Mouse (Mus musculus): ENCODE data around the gene Ctcfl. TPM values are rescaled to one million over a fixed set of nuclear protein-coding genes. Genes with fewer than 3 reads are reported as not detected.
"Not testable (repeated sequence)": the region's sequence is repeated elsewhere in the genome, so short reads cannot be mapped to it uniquely, and the experiment has no call there.

The Ctcfl gene
- total RNA-seq, 4 experiments from 2014 or later = not detected

DNA sequence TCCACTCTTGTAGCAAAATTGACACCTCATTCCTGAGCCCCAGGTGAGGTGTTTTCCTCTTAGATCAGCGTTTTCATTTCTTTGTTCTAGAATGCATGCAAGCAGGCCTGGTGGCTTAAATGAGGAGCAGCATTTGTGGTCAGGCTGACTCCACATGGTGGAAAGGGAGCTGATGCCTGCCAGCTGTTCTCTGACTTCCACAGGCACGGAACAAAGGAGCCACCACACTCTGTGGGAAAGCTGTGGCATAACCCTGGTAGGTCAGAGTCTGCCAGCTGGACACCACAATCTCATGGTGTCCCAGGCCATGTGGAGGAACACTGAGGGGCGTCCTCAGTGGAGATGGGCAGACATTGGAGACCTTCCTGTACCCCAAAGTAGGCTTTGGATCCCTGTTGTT, 26.5 kb upstream of the Ctcfl start:
- no peak for DNase-seq (ENCODE audit: low spot score in 2 of 2)

DNA sequence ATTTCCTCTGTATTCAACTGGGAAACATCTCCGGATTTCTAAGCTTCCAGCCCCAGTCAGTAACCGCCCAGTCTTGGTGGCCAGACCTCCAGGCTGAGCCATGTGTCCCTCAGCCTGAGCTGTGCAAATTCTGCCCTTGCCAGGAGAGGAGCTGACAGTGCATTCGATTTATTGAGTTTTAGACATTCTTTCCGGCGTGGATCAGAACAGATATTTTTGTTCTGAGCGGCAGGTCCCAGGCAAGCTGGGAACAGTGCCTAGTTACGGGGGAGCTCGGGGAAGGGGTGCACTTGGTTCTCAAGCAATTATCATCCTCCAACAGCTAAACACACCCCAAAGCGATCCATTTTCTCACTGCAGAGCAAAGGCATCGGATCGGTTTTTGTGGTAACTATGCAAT, 24.3 kb upstream of the Ctcfl start:
- DNase-seq (ENCODE audit: low spot score in 2 of 2) = peak in 1 of 2 experiments; percentile 28

DNA sequence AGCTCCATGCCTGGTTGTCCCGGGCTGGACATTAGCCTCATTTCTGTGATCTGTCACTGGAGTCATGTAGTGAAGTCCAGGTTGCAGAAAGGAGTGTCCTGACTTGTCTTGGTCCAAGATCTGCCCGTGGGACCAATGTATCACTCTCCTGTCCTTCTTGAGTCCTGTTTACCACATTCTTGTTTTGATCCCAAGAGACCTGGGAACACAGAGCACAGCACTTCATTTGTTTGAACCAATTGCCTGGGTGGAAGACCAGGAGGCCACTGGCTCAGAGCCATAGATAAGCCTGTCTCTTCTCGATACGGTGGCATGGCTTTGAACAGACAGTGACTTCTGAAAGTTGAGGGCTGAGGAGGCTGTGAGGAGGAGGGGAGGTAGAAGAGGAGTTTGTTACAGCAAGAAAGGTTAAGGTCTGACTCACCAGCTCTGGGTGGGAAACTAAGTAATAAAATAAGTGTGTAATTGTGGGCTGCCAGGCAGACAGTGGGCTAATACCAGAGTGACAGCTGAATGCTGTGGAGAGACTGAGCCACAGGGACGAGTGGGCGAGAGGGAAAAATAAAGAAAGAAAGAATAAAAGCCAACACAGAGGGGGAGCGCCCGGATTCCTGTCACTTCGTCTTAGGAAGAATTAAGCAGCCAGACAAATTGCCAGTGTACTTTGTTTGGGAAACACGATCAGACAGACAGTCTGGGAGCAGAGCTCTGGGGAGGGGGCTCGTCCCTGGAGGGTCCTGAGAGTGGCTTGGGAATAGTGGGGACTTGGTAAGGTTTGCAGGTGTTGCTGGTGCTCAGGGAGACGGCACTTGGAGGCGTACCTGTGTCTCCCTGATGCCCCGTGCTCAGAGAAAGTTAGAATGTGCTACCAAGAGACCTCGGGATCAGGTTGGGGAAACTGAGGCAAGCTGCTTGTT, 19.3 kb upstream of the Ctcfl start:
- DNase-seq (ENCODE audit: low spot score in 2 of 2) = peak; percentile 14 to 15

DNA sequence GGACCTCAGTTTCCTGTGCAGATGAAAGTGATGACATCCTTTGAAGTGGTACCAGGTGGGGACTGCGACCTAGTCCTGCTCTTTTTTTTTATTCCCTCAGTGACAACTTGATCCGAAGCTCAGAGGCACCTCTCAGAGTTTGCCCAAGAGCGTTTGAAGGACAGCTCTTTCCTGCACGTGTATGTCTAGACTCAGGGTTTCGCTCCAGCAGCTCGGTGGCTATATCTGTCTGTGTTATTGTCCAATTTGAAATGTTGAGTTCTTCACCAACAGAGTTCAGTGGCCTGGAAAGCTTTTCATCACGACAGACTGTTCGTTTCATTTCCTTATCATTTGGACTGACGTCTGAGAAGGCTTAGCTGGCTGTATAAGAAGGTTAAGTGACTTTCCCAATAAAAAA, 15.4 kb upstream of the Ctcfl start:
- no peak for DNase-seq (ENCODE audit: low spot score in 2 of 2)

DNA sequence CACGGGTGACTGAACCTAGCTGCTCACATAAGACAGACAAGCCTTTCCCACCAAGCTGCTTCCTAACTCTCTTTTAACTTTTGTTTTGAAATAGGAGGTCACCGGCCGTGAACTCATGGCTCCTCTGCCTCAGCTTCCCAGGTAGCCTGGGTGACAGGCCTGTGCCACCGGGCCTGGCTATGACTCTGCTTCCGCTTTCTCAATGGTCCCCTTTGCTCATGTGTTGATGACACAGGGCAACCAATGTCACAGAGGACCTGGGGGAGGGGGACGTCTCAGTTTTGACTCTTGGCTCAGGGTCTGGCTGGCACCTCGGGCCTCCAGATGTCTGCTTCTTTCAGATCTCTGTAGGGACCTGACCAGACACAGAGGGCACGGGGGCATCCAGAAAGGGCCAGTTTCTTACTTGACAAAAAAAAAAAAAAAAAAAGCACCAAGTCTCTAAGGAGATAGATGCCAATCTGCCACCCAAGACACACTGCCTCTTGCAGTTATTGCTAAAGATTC, 13.5 kb upstream of the Ctcfl start:
- DNase-seq (ENCODE audit: low spot score in 2 of 2) = no peak

DNA sequence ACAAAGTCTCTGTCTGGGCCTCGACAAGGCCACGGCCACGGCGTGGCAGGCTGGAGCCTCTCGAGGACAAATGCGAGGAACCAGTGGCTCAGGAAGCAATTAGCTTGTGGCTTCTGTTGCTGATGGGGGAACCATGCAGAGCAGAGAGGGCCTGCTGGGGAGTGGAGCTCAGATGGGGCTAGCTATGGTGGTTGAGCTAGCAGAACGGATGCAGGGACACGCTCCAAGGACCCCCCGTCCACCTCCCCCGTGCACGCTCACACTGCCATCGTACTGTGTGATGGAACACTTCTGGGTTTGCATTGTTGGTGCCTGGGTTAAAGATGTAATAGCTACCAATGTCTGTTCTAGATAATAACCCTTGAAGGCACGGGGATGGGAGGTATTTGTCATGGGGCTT, 12.9 kb upstream of the Ctcfl start:
- no peak for DNase-seq (ENCODE audit: low spot score in 2 of 2)

DNA sequence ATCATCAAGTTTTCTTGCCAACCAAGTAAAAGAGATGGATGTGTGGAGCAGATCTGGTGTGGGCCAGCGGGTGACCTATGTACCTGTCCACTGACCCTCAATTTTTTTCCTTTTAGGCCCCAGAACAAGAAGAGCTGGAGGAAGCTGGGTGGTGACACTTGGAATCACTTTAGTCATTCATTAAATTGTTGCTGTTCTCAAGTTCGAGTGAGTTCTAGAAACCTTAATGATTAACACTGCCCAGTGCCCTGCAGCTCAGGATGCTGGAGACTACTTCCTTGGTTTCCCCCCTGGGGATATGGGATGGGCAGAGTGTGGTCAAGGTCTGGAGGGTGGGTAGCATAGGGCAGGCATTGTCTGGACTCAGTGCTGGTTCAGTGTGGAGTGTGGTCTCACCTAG, 9.8 kb upstream of the Ctcfl start:
- no peak for DNase-seq (ENCODE audit: low spot score in 2 of 2)

DNA sequence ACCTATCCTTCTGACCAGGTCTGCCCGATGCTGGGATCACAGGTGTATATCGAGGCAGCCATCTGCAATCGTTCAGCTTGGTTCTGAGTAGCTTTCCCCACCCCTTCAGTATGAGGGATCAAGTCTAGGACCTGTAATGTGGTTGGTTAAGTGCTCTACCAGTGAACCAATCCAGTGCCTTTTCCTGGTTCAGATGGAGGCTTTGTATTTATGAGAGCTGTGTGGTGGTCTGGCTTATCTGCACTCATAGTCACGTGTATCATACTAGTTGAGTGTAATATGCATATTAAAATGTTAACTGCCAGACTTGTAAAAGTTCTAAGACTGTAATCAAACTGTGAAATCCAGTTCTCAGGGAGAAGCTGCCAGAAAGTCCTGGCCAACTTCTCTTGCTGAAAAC, 7.1 kb upstream of the Ctcfl start:
- DNase-seq (ENCODE audit: low spot score in 2 of 2) = no peak

DNA sequence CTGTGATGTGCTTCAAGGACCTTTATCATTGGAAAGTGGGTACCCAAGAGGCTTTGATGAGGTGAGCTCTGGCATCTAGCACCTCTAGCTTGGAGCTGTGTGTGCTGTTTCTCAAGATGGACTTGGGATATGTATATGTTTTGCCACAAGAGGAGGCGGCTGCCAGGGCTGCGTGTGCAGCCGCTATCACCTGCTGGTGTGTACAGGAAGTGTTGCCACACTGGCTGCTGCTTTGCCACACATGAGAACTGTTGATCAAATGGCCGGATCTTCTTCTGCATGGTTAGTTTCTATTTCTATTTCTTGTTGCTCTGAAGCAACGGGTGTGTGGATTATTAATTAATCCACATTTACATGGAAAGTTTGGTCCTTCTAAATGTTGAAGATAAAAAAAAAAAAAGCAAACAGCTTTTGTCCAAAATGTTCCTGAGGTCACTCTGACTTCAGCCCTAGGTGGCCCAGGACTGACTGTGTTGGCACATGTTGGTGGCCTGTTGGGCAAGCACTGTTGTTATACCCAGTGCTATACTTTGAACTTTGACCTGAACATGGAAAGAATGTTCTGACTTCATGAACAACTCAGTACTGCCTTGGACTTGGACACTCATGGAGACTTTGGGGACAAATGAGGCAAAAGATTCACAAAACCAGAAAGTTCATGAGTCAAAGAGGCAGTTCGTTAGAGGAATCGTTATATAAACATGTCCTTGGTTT, 4.9 kb upstream of the Ctcfl start:
- no peak for DNase-seq (ENCODE audit: low spot score in 2 of 2)

DNA sequence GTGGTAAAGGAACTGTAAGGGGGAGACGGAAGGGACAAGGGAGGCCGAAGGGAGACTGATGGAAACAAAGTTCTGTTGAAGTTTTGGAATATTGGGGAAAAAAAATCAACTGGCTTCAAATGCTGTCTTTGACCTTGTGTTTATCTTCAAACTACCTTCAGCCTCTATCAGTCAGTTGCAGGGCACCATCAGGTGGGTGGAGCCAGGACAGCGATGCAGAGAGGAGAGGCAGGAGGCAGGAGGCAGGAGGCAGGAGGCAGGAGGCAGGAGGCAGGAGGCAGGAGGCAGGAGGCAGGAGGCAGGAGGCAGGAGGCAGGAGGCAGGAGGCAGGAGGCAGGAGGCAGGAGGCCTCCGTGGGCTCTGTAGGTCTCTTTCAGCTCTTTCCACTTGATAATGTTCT, 792 bp upstream of the Ctcfl start:
- not testable (repeated sequence) for DNase-seq (ENCODE audit: low spot score in 2 of 2)

DNA sequence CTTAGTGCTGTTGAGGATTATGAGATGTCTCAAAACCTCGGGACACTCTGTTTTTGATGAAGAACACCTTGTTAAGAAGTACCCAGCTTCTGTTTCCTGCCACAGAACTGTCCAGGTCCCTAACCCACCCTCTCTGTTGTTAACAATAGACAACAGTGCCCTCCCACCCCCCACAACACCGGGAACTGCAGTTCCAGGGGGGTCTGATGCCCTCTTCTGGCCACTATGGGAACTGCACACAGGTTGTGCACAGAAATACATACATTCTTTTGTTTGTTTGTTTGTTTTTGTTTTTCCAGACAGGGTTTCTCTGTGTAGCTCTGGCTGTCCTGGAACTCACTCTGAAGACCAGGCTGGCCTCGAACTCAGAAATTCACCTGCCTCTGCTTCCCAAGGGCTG, 5.5 kb downstream of the Ctcfl start:
- DNase-seq (ENCODE audit: low spot score in 2 of 2) = not testable (repeated sequence)

DNA sequence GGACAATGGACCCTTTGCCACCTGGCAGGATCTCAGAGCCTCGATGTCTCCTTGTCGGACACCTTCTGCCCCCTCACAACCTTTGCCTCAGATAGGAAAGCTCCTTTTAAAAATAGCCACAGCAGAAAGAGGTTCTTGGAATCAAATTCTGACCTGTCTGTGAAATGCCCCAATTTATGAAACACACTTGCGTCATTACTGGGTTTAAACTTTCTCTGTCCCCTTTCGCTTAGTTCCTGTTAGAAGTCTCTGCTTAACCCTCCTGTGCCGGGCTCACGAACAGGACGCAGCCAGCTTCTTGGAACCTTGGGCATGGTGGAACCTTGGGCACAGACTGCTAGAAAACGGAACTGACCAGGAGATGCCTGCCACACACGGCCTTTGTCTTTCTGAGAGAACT, 8.8 kb downstream of the Ctcfl start:
- DNase-seq (ENCODE audit: low spot score in 2 of 2) = no peak

DNA sequence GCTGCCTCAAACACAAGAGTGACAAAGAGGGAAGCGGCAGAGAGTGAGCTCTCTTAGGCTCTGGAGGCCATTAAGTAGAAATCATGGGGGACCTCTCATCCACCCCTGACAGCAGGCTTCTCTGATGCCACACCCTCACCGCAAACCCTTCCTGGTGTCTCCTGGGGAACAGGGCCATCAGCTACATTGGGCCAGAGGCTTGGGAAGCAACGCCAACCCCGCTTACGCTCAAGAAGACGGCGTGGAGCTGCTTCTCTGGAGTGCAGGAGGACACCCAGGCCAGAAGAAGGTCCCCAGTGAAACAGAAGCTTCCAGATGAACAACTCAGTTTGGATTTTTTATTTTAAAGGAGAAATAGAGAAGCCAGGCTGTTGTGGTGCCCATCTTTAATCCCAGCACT, 9.8 kb downstream of the Ctcfl start:
- no peak for DNase-seq (ENCODE audit: low spot score in 2 of 2)

DNA sequence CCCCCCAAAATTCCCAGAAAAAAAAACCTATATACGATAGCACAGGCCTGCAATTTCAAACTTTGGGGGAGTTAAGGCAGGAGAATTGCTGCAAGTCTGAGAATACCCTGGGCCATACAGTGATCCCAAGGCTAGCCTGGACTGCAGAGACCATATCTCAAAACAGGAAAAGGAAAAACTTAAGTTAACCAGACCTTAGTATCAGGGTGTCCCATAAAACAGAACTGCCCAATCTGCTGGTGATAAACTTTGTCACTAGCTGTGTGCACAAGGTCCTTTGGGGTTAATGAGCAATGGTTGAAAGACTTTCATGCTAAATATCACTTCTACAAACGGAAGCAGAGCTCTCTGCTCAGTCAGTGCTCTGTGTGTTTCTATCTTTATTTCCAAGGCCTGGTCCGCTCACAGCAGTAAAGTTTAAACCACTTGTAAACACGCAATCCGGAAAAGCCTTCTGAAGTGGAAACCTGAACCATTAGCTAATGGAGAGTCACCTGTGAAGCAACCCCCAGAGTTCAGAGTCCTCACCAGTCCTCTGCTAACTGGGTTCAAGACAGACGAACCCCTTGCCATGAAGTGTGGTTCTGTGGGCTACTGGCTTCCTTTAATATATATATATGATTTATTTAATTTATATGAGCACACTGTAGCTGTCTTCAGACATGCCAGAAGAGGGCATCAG, 10.7 kb downstream of the Ctcfl start:
- DNase-seq (ENCODE audit: low spot score in 2 of 2) = no peak

DNA sequence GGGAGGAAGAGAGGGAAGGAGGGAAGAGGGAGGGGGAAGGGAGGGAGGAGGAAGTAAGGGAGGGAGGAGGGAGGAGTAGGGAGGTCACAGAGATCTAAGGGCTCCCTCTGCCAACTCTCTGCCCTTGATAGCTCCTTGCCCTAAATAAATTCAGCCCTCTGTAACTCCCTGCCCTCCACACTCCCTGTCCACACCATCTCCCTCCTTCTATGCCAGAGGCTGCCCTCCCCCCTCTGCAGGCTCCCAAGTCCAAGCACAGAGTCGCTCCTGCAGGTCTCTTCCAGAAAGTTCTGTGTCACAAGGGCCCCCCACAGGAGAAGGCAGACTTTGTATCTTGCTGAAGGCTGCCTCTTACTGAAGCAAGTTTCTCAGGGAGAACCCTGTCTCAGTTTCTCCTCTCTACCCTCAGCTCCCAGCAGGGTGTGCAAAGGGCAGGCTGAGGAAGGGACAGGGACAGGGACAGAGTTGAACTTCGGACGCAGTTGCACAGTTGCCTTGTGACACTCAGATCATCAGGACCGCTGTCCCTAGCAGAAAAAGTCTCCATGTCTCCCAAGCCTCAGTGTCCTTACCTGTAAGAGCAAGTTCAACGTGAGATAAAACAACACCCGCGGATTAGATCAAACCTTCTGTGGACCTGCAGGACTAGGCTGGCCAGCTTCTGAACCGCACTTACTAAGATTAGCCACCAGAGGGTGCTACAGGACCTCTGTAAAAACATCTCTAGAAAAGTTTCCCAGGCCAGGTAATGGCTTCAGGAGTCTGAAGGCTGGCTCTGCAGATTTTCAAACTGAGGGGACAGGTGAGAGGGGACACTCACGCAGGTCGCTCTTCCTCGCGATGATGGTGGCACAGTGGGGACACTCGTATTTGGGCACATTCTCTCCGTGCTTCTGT, 12.2 kb downstream of the Ctcfl start:
- peak; percentile 38 to 68 for DNase-seq (ENCODE audit: low spot score in 2 of 2)

DNA sequence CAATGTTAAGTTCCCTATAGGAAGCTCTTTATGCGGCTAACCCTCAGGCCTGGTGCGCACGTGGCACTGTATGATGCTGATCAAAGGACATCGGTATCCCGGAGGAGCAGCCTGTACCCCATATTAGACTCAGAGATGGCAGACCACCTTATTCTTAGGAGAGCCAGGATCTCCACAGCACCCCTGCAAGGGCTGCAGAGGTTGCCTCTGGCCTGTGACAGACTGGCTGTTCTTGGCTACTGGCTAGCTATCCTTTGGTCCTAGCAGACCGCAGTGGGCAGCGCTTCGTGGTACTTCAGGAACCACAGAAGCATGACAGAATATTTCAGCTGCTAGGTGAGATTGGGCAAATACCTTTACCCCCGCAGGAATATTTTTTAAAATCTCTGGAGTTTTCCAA, 12.9 kb downstream of the Ctcfl start:
- DNase-seq (ENCODE audit: low spot score in 2 of 2) = no peak

DNA sequence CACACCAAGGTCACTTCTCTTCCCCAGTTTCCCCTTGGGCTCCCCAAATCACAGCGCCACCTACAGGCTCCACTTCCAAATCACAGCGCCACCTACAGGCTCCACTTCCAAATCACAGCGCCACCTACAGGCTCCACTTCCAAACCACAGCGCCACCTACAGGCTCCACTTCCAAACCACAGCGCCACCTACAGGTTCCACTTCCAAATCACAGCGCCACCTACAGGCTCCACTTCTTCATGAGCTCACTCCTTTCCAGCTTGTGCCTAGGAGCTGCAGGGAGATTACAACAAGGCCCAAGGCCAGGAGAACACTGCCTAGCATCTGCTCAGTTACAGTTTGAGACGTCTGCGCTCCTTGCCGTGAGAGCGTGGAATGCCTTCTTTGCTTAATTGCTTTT, 22.0 kb downstream of the Ctcfl start:
- DNase-seq (ENCODE audit: low spot score in 2 of 2) = not testable (repeated sequence)

DNA sequence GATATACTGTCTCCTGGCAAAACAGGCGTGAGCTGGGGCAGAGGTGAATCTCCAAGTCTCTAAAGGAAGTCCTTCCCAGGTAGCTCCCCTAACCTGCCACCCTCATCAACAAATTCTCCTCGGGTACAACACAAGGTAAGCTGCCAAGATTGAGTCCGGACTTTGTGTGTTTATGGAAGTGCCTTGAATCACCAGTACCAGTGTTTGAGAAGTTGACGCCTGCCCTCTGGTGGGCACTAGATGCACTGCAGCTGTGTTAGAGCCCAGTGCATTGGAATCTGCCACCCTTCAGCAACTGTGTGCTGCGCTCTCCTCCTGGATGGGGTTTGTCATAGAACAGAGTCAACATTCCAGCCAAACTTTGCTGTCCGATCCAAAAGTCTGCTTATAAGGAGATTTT, 29.9 kb downstream of the Ctcfl start:
- DNase-seq (ENCODE audit: low spot score in 2 of 2) = peak; percentile 69 to 85

DNA sequence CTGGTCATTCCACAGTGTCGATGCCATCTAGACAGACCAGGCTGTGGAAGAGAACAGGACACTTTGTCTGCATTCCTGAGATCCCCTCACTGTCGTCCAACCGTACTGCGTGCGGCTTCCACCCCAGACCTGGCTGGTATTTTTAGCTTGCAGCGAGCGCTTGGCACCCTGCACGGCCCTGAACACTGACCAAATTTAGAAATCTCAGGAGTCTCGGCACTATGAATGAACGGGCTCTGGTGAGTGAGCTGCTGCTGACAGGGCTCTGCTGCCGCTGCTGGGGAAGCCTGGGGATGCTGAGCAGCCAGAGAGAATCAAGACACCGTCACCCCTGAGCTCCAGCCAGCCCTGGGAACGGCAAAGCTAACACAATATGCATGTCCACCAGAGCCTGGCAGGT, 31.9 kb downstream of the Ctcfl start:
- no peak for DNase-seq (ENCODE audit: low spot score in 2 of 2)

DNA sequence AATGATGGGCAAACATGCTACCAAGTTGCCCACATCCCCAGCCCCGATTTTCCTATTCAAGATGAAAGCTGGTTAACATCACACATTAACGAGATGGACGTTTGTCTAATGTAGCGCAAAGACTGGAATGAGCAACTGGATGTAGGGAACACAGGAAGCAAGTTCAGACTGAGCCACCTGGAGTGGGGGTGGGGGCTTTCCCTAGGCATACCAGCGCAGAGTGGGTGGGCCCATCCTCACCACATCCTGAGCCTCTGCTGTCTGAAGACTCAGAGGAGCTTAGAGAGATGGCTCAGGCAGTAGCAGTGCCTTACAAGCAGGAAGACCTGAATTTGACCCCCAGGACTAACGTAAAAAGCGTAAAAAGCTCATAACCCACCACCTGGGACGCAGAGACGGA, 33.6 kb downstream of the Ctcfl start:
- DNase-seq (ENCODE audit: low spot score in 2 of 2) = no peak

DNA sequence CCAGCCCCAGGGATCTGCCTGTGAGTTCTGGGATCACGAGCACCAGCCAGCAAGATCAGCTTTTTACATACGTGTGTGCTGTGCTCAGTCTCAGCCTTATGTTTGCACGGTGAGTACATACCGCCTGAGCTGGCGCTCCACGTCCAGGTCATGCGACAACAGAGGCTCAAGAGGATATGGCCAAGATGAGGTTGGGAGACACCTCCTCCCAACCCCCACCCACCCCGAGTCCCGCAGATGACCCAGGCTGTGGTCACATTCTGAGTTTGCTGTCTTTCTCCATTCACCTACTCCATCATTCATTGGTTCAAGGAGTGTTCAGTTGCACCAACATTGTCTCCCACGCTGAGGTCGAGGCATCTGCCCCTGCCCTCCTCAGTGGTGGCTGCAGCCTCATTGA, 34.5 kb downstream of the Ctcfl start:
- DNase-seq (ENCODE audit: low spot score in 2 of 2) = no peak

All from layer of hippocampus, adult 8-10 months (tissue).